Mouse (Mus musculus) thymus, postnatal 14 days (tissue): Measurements from ENCODE around the gene Gnpda2.

ENCODE experiments used
- DNase-seq: peaks from one replicate; pipeline ENCODE4 v3.0.0; 2021

Gene Gnpda2

GRCm38 (mm10) chr5:69591640-69592461 is at the start of gene Gnpda2:
Gene Gnpda2 (minus strand): TSS chr5:69592340.
- DNase-seq: peak; percentile 89

GRCm38 (mm10) chr5:69634766-69635165 is 42.6 kb upstream of the Gnpda2 start:
- DNase-seq: no peak

DNA sequence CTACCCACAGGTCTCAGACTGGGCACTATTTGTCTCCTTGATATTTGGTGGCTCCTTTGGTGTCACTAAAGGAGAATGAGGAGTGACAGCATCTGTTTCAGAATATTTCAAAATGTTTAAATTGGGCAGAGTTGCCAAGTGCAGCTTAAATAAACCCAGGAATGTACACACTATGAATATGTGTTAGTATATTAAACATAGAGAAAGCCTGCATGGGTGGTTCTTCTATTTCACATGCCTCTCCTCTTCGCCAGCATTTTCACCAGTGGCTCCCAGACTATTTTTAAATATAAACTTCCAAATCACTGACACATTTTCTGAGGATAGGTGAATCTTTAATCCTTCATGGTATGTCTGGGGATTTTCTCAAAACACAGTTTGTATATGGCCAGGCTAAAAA is 28.8 kb upstream of the Gnpda2 start:
- no peak for DNase-seq

- no peak for DNase-seq
Observed at GRCm38 (mm10) chr5:69613209-69613796, 21.2 kb upstream of the Gnpda2 start.

DNA sequence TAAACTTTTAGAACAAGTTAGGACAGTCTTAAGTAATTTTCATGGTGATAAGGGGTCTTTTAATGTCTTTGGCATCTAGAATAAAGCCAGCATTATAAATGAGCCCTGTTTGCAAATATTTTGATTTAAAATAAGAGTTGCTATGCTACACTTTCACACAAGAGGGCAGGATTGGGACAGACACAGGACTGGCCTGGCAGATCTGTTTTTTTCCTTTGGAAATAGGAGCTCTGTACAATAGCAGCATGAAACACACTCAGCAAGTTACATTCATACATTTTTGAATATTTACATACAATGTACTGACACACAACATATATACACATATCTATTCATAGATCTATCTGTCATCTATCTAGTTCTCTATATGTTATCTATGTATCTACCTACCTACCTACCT is 8.9 kb upstream of the Gnpda2 start:
- no peak for DNase-seq

DNA sequence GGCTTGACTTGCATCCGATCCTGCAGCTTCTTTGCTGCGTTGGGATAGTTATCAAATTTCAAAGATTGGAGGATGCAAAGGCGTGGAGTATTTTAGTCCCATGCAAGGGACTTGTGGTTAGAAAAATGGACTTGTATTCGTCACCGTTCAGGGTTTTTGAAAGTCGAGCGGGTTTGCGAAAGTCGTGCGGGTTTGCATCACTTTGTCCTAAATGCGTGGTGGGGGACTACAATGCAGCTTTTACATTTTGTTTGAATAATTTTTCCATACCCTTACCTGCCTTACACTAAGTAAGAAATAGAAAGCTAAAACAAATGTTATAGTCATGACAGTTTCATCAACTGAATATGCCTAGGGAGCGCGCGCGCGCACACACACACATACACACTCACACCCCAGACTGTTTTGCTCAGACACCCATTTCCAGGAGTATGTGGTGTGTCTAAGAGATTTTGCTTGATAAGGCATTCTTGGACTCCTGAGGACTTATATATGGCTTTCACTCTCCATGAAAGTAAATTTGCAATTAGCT is 34.7 kb downstream of the Gnpda2 start:
- DNase-seq: peak; percentile 7

DNA sequence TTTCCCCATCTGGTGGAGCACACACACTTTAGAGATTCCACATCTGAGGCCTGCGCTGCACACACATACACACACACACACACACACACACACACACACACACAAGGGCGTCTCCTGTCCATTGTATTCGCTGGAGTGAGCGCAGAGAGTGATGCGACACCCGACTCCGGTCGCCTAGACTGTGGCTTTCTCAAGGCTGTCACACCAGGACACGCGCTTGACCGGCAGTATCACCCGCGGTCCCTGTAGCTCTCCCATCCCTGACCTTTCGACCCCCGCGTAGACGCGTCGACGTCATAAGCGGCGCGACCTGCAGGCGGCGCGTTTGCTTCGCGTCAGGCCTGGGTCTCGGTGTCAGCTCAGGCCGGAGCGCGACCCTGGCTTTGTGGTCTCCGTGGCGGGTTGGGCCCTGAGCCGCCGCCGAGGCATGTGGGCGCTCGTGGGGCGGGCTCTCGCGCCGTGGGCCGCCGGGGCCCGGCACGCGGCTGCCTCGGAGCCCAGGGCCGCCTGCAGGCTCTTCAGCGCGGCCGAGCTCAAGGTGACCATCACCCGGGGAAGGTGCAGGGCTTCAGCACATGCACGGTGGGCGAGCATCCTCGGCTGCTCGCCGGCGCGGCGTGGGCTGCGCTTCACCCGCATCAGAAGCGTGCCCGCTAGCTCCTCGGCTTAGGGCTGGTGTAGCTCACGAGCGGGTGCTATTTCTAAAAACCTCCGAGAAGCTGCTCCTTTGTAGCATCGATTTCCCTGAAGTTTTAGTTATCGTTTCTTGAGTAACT is 35.3 kb downstream of the Gnpda2 start, which contains the start of gene Guf1:
Guf1 (plus strand) TSS at position 296 of the 776 bp plus-strand sequence.
- DNase-seq: peak; percentile 95

- DNase-seq: no peak
Observed at GRCm38 (mm10) chr5:69542489-69542888, 49.7 kb downstream of the Gnpda2 start, which contains the start of gene Yipf7. Gene Yipf7 (minus strand): TSS chr5:69542648.

GRCm38 (mm10) chr5:69541680-69542079 is 50.5 kb downstream of the Gnpda2 start:
- DNase-seq: no peak

DNA sequence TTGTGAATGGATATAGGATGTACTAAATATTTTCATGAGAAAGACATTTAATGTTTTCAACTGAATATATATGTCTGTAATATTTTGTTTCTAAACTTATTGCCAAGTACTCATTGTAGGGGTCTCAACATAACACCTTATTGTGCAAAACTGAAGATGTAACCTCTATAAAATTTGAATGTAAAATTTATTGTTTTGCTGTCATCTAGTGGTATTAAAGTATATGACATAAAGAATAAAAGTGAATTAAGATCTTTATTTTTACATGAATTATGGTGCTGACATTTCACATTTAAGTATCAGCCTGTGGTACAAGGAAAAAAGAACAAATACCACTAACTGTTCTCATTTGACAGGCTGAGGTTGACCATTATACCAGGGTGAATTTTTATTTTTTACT is 68.2 kb downstream of the Gnpda2 start:
- DNase-seq: no peak
